Mouse (Mus musculus): ENCODE measurements around the gene Bhlhe40.

DNA sequence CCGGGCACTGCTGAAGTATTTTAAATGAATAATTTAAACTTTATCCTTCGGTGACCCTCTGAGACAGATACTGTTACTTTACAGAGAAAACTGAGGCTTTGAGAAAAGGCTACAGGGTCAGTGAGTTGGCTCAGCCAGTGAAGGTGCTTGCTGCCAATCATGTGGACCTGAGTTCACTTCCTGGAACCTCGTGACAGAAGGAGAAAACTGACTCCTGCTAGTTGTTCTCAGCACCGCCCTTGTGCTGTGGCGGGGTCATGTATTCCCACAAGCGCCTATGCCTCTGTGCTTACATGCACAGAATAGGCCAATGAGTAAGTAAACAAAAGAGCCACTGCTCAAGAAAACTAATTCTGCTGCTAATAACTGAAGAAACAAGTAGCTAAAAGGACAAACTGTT is 17.4 kb upstream of the Bhlhe40 start:
- TF ChIP-seq CTCF (IDR thresholded peaks at IDR 0.05; ENCODE audit: borderline replicate concordance, control insufficient read depth, extremely low read depth, insufficient read depth, low read length, poor library complexity) (no peak), POLR2A (IDR thresholded peaks at IDR 0.05; ENCODE audit: control insufficient read depth, extremely low read depth, insufficient read depth, low read length, poor library complexity) (no peak)
